Mouse (Mus musculus) myocyte (in vitro differentiated cells): Measurements from ENCODE around the gene Pmvk. TPM values are rescaled to one million over a fixed set of nuclear protein-coding genes. Genes with fewer than 3 reads are reported as not detected.
"Not testable (repeated sequence)": the region's sequence is repeated elsewhere in the genome, so short reads cannot be mapped to it uniquely, and the experiment has no call there.

ENCODE experiments used
- H3K27me3 ChIP-seq: one replicate; pipeline ENCODE4 v1.6.1; 2011; ENCODE audit not compliant: control insufficient read depth, insufficient read depth, insufficient read length
- H3K36me3 ChIP-seq: one replicate; pipeline ENCODE4 v1.6.1; 2011; ENCODE audit not compliant: control insufficient read depth, insufficient read depth
- H3K4me2 ChIP-seq: one replicate; pipeline ENCODE4 v1.6.1; 2011; ENCODE audit warnings: low read depth, control low read depth
- H3K4me3 ChIP-seq: one replicate; pipeline ENCODE4 v1.5.1; 2011; ENCODE audit warnings: mild to moderate bottlenecking, control low read depth, moderate library complexity
- H3K79me2 ChIP-seq: one replicate; pipeline ENCODE4 v1.6.1; 2011; ENCODE audit not compliant: control insufficient read depth, insufficient read depth
- H3ac ChIP-seq: one replicate; pipeline ENCODE4 v1.6.1; 2011; ENCODE audit not compliant: control insufficient read depth, insufficient read length
- CEBPB ChIP-seq: IDR thresholded peaks from 2 replicates; pipeline ENCODE4 v1.6.1; 2011; ENCODE audit warnings: mild to moderate bottlenecking, moderate library complexity; ENCODE audit not compliant: poor library complexity, insufficient read depth, severe bottlenecking
- E2F4 ChIP-seq: IDR thresholded peaks from one replicate; pipeline ENCODE4 v1.6.1; 2011; ENCODE audit warnings: mild to moderate bottlenecking, control low read depth, moderate library complexity; ENCODE audit not compliant: insufficient read depth
- MAX ChIP-seq: IDR thresholded peaks from one replicate; pipeline ENCODE4 v1.6.1; 2011; ENCODE audit warnings: low read depth, mild to moderate bottlenecking, control low read depth
- MYOD1 ChIP-seq, 3 experiments: IDR thresholded peaks; one replicate each; pipeline ENCODE4 v1.6.1; 2011; ENCODE audit warnings: control low read depth in 2 of 3, low read depth in 2 of 3, mild to moderate bottlenecking in 2 of 3, moderate library complexity in 1 of 3; ENCODE audit not compliant: insufficient read length in 2 of 3, control insufficient read depth in 1 of 3
- MYOG ChIP-seq, 3 experiments: IDR thresholded peaks; one replicate each; pipeline ENCODE4 v1.6.1; 2011; ENCODE audit warnings: control low read depth in 2 of 3, low read depth in 2 of 3, mild to moderate bottlenecking in 2 of 3; ENCODE audit not compliant: insufficient read length in 2 of 3, control insufficient read depth in 1 of 3, insufficient read depth in 1 of 3
- POLR2A ChIP-seq: IDR thresholded peaks from one replicate; pipeline ENCODE4 v1.6.1; 2011; ENCODE audit warnings: low read depth, mild to moderate bottlenecking, control low read depth, moderate library complexity; ENCODE audit not compliant: insufficient read length
- POLR2AphosphoS2 ChIP-seq: IDR thresholded peaks from one replicate; pipeline ENCODE4 v1.6.1; 2011; ENCODE audit warnings: low read depth, control low read depth; ENCODE audit not compliant: insufficient read length
- REST ChIP-seq: IDR thresholded peaks from one replicate; pipeline ENCODE4 v1.6.1; 2011; ENCODE audit warnings: mild to moderate bottlenecking, control low read depth, moderate library complexity; ENCODE audit not compliant: insufficient read depth, insufficient read length
- SRF ChIP-seq: IDR thresholded peaks from one replicate; pipeline ENCODE4 v1.6.1; 2011; ENCODE audit warnings: low read depth; ENCODE audit not compliant: control insufficient read depth, insufficient read length
- TCF12 ChIP-seq: IDR thresholded peaks from one replicate; pipeline ENCODE4 v1.6.1; 2011; ENCODE audit warnings: mild to moderate bottlenecking, control low read depth; ENCODE audit not compliant: poor library complexity, insufficient read depth, severe bottlenecking
- TCF3 ChIP-seq: IDR thresholded peaks from one replicate; pipeline ENCODE4 v1.6.1; 2011; ENCODE audit warnings: low read depth, control low read depth; ENCODE audit not compliant: insufficient read length
- USF1 ChIP-seq: IDR thresholded peaks from one replicate; pipeline ENCODE4 v1.6.1; 2011; ENCODE audit warnings: low read depth, mild to moderate bottlenecking, control low read depth, moderate library complexity
- polyA plus RNA-seq: library from polyadenylated mRNA; unstranded; fragments of >200 nt; fragmentation: generic; extraction: Trizol; gene quantifications from one replicate; pipeline ENCODE4 v1.2.1, GENCODE M21; 2012; ENCODE audit warnings: missing spikeins

Gene Pmvk
- polyA plus RNA-seq, 1 experiment = 67.9 TPM

GRCm38 (mm10) chr3:89425141-89425525, 29.2 kb upstream of the Pmvk start:
- Histone ChIP-seq H3K79me2 (peaks cover 30% of the 10 kb centered on the region), H3K4me2 (no peak overlapping the region), H3ac (no peak overlapping the region), H3K27me3 (no peaks in the 10 kb centered on the region), H3K36me3 (peaks cover 19% of the 10 kb centered on the region), H3K4me3 (no peak overlapping the region)
- TF ChIP-seq E2F4 (no peak), USF1 (no peak), REST (no peak), MYOG (IDR thresholded peaks at IDR 0.05; ENCODE audit: control insufficient read depth in 1 of 3, insufficient read depth in 1 of 3, insufficient read length in 2 of 3, low read depth in 2 of 3) (no peak), TCF3 (no peak), MYOD1 (IDR thresholded peaks at IDR 0.05; ENCODE audit: control insufficient read depth in 1 of 3, insufficient read length in 2 of 3, low read depth in 2 of 3) (no peak), POLR2AphosphoS2 (no peak), MAX (no peak)

- H3K4me2 ChIP-seq = no peak overlapping the region
- no peak overlapping the region for H3K4me3 ChIP-seq
- H3K27me3 ChIP-seq = no peaks in the 10 kb centered on the region
- peaks cover 19% of the 10 kb centered on the region for H3K36me3 ChIP-seq
- no peak for TF ChIP-seq MYOD1 (IDR thresholded peaks at IDR 0.05; ENCODE audit: control insufficient read depth in 1 of 3, insufficient read length in 2 of 3, low read depth in 2 of 3)
- TF ChIP-seq REST = no peak
- TF ChIP-seq SRF = no peak
- no peak for TF ChIP-seq TCF3
- no peak for TF ChIP-seq MAX
- no peak for TF ChIP-seq CEBPB
- TF ChIP-seq POLR2AphosphoS2 = no peak
- H3K79me2 ChIP-seq = peaks cover 27% of the 10 kb centered on the region
- no peak overlapping the region for H3ac ChIP-seq
These were observed 28.5 kb upstream of the Pmvk start for GRCm38 (mm10) chr3:89425876-89426275.

GRCm38 (mm10) chr3:89429021-89429420, 25.3 kb upstream of the Pmvk start:
- H3K4me2 ChIP-seq, H3K4me3 ChIP-seq, H3K27me3 ChIP-seq, H3ac ChIP-seq: not testable (repeated sequence)
- H3K36me3 ChIP-seq = peaks cover 22% of the 10 kb centered on the region
- H3K79me2 ChIP-seq = peaks cover 31% of the 10 kb centered on the region

- peaks cover 15% of the 10 kb centered on the region for H3K36me3 ChIP-seq
- H3ac ChIP-seq = peak within 1 kb of the TSS; percentile 24
- peak within 1 kb of the TSS; percentile 95 for H3K4me2 ChIP-seq
- no peaks in the 10 kb centered on the region for H3K27me3 ChIP-seq
- peak within 1 kb of the TSS; percentile 76 for H3K4me3 ChIP-seq
- peaks cover 31% of the 10 kb centered on the region for H3K79me2 ChIP-seq
- TF ChIP-seq USF1 (no peak), E2F4 (no peak), CEBPB (no peak), TCF3 (no peak), MAX (no peak), MYOD1 (IDR thresholded peaks at IDR 0.05; ENCODE audit: control insufficient read depth in 1 of 3, insufficient read length in 2 of 3, low read depth in 2 of 3) (peak in 1 of 3 experiments; percentile 1), REST (peak; percentile 13), MYOG (IDR thresholded peaks at IDR 0.05; ENCODE audit: control insufficient read depth in 1 of 3, insufficient read depth in 1 of 3, insufficient read length in 2 of 3, low read depth in 2 of 3) (peak in 1 of 3 experiments; percentile 16), POLR2A (peak; percentile 83), SRF (peak; percentile 63), POLR2AphosphoS2 (peak; percentile 99), TCF12 (no peak)
These were observed 23.9 kb upstream of the Pmvk start, which contains the start of gene Pygo2 for GRCm38 (mm10) chr3:89430171-89431159. Pygo2 (plus strand) TSS chr3:89430214.

- Histone ChIP-seq H3K27me3 (no peaks in the 10 kb centered on the region), H3ac (no peak overlapping the region), H3K36me3 (peaks cover 9% of the 10 kb centered on the region), H3K4me2 (no peak overlapping the region), H3K4me3 (no peak overlapping the region), H3K79me2 (peaks cover 35% of the 10 kb centered on the region)
- TF ChIP-seq MYOG (IDR thresholded peaks at IDR 0.05; ENCODE audit: control insufficient read depth in 1 of 3, insufficient read depth in 1 of 3, insufficient read length in 2 of 3, low read depth in 2 of 3) = no peak
- TF ChIP-seq SRF = no peak
- TF ChIP-seq POLR2AphosphoS2 = no peak
- TF ChIP-seq TCF12 = no peak
- TF ChIP-seq POLR2A = no peak
- no peak for TF ChIP-seq USF1
These were observed 21.7 kb upstream of the Pmvk start for GRCm38 (mm10) chr3:89432606-89433005.
